Mouse (Mus musculus) liver, adult 2 months (tissue): ENCODE measurements around the gene Psme2b.
"Not testable (repeated sequence)": the region's sequence is repeated elsewhere in the genome, so short reads cannot be mapped to it uniquely, and the experiment has no call there.

Experiments used
- CTCF ChIP-seq: fragments of 200-500 bp; IDR thresholded peaks from 2 replicates; pipeline ENCODE4 v1.5.1; 2011; ENCODE audit warnings: low read depth, low read length, control low read depth
- POLR2A ChIP-seq: fragments of 200-500 bp; IDR thresholded peaks from 2 replicates; pipeline ENCODE4 v1.6.1; 2011; ENCODE audit warnings: low read length, control low read depth; ENCODE audit not compliant: insufficient read depth; ENCODE audit errors: extremely low read depth

- TF ChIP-seq CTCF, POLR2A: not testable (repeated sequence)
These were observed 42.2 kb upstream of the Psme2b start for GRCm38 (mm10) chr11:48988219-48988618.
